Mouse (Mus musculus): ENCODE measurements around the gene Fam124a.

GRCm38 (mm10) chr14:62602869-62603268 lies 47.3 kb downstream of the Fam124a start:
- TF ChIP-seq CTCF (IDR thresholded peaks at IDR 0.05; ENCODE audit: low read depth) (no peak), EP300 (optimal IDR thresholded peaks at IDR 0.05) (no peak)
